Mouse (Mus musculus) heart, adult 2 months (tissue): Measurements from ENCODE around the gene Slc8a3. TPM values are rescaled to one million over a fixed set of nuclear protein-coding genes. Genes with fewer than 3 reads are reported as not detected.

Experiments used
- DNase-seq, 2 experiments: peaks; one replicate each; pipeline ENCODE4 v3.0.0; 2021
- H3K27ac ChIP-seq: fragments of 200-600 bp; 2 replicates; pipeline ENCODE4 v1.8.1; 2022
- H3K27me3 ChIP-seq: fragments of 200-500 bp; 2 replicates; pipeline ENCODE4 v1.6.1; 2012; ENCODE audit warnings: mild to moderate bottlenecking, low read length, inconsistent platforms, mixed read lengths; ENCODE audit not compliant: control insufficient read depth, insufficient read depth
- H3K36me3 ChIP-seq: fragments of 200-500 bp; 2 replicates; pipeline ENCODE4 v1.6.1; 2012; ENCODE audit warnings: low read length, inconsistent platforms; ENCODE audit not compliant: control insufficient read depth, insufficient read depth
- H3K4me1 ChIP-seq: fragments of 200-500 bp; 2 replicates; pipeline ENCODE4 v1.6.1; 2011; ENCODE audit warnings: low read length; ENCODE audit not compliant: control insufficient read depth, insufficient read depth
- H3K4me3 ChIP-seq: fragments of 200-600 bp; 2 replicates; pipeline ENCODE4 v1.8.1; 2022
- H3K79me2 ChIP-seq: fragments of 200-500 bp; replicated peaks from 2 replicates; pipeline ENCODE4 v1.6.1; 2012; ENCODE audit warnings: mild to moderate bottlenecking, inconsistent platforms, low read length, moderate library complexity, mixed read lengths; ENCODE audit not compliant: control insufficient read depth, insufficient read depth
- H3K9ac ChIP-seq: fragments of 200-500 bp; 2 replicates; pipeline ENCODE4 v1.6.1; 2012; ENCODE audit warnings: low read depth, mild to moderate bottlenecking, control low read depth, inconsistent platforms, low read length, mixed read lengths
- CTCF ChIP-seq: fragments of 200-600 bp; IDR thresholded peaks from 2 replicates; pipeline ENCODE4 v1.8.1; 2022; ENCODE audit warnings: antibody characterized with exemption, mild to moderate bottlenecking, moderate library complexity
- EP300 ChIP-seq: fragments of 200-500 bp; IDR thresholded peaks from 2 replicates; pipeline ENCODE4 v1.6.1; 2011; ENCODE audit warnings: low read depth, low read length, control low read depth; ENCODE audit not compliant: insufficient read depth
- POLR2A ChIP-seq: fragments of 200-500 bp; IDR thresholded peaks from 2 replicates; pipeline ENCODE4 v1.6.1; 2011; ENCODE audit warnings: mild to moderate bottlenecking, low read depth, low read length, control low read depth; ENCODE audit not compliant: insufficient read depth
- WGBS: fragments of 180-500 bp; shearing (Covaris S2); methylation state at CpG from one replicate; pipeline ENCODE4 v1.1.7; 2018; 5-methylcytosine and 5-hydroxymethylcytosine counted together
- intact Hi-C: fragments of 180-260 bp; cut with DNase I; formaldehyde crosslinking; loops from one replicate; pipeline ENCODE4 v1.15.1; 2025
- microRNA-seq, 2 experiments: library from miRNA; unstranded; fragments of <30 nt; microRNA quantifications; one replicate each; pipeline ENCODE4 v1.2.0; 2021
- polyA plus RNA-seq: library from polyadenylated mRNA; depleted of rRNA; stranded (reverse); fragments of >200 nt; gene quantifications from 2 replicates; pipeline ENCODE4 v1.2.3, GENCODE M21; 2012; rRNA removed
- total RNA-seq, 2 experiments: library from RNA; stranded (reverse); gene quantifications; 2 replicates each; pipeline ENCODE4 v1.2.3; 2021

Gene Slc8a3
- total and polyA plus RNA-seq, 3 experiments: 0.08 to 0.18 TPM; not detected in 1

DNA sequence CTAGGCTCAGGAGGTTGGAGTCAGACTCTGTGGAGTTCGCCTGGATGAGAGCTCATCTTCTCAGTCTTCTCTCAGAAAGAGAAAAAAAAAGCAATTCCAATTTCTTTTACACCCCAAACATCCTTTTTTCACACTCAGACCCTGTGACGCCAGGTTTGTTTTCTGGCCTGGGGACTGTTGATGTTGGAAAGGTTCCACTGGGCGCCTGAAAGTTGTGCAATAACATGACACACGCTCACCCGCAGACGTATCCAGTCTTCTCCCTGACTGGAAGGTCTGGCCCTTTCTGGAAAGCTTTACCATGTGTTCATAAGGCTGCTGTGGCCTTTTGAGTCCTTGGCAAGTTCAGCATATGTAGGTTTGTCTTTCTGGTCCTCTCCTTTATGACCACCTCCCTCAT, 177.3 kb downstream of the Slc8a3 start:
- Histone ChIP-seq H3K79me2 (no peaks in the 10 kb centered on the region), H3K27ac (no peak overlapping the region; the same call in 1 of the 2 replicates), H3K36me3 (no peaks in the 10 kb centered on the region), H3K4me1 (no peaks in the 10 kb centered on the region; the same call in 1 of the 2 replicates), H3K4me3 (no peak overlapping the region), H3K27me3 (no peaks in the 10 kb centered on the region), H3K9ac (no peak overlapping the region)
- DNase-seq: peak; percentile 71 to 74
- TF ChIP-seq POLR2A (no peak), CTCF (no peak), EP300 (no peak)
- WGBS: 37% methylated on average over 6 of the region's 6 CpGs
- intact Hi-C loops: no loop called here

DNA sequence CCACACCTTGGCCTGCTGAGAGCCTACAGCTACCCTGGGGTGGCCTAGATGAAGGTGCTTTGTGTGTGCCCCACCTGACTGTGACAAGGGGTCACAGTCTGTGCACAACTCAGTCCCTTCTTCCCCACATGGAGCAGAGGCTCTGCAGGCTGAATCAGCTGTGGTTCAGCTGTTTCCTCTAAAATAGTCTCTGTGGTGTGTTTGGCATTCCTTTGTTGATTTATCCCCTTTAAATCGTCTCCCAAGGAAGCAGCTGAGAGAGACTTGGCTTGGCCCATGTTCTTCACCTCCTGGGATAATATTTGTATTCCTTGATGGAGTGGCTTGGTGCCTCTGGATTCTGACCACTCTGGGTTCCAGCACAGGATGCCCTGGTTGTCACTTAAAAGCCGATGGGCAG, 180.9 kb downstream of the Slc8a3 start:
- DNase-seq: peak in 1 of 2 experiments; percentile 10
- no peak overlapping the region for H3K27ac ChIP-seq
- 26% methylated on average over 2 of the region's 2 CpGs for WGBS
- no peaks in the 10 kb centered on the region for H3K79me2 ChIP-seq
- no peaks in the 10 kb centered on the region; the same call in 1 of the 2 replicates for H3K4me1 ChIP-seq
- 0 out of 2 replicates have a peak, but pooled peaks have one; percentile 13 for TF ChIP-seq EP300
- no peak for TF ChIP-seq POLR2A
- TF ChIP-seq CTCF: no peak
- no peaks in the 10 kb centered on the region for H3K27me3 ChIP-seq
- H3K9ac ChIP-seq: no peak overlapping the region
- no peaks in the 10 kb centered on the region for H3K36me3 ChIP-seq
- H3K4me3 ChIP-seq: no peak overlapping the region
- intact Hi-C loops: no loop called here

DNA sequence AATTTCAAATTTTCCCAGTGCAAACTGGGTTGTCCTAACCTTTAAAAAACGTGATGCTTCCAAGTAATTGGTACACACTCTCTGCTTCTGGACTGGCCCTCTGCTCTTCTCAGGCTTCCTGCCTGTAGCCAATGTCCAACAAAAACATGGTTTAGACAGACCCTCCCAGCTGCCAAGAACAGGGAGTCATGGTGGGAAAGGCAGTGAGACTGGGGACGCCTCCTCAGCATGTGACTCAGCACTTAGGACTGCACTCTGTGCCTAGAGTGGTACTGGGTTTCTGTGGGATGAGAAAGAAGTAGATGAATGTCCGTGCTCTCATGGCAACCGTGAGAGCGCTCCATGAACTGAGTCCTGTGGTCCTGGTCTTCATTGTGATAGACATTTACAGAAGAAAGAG, 182.1 kb downstream of the Slc8a3 start:
- DNase-seq: peak; percentile 41 to 70
- Histone ChIP-seq H3K4me1 (no peaks in the 10 kb centered on the region; the same call in 1 of the 2 replicates), H3K79me2 (no peaks in the 10 kb centered on the region), H3K27me3 (no peaks in the 10 kb centered on the region), H3K36me3 (no peaks in the 10 kb centered on the region), H3K27ac (no peak overlapping the region; the same call in 1 of the 2 replicates), H3K4me3 (no peak overlapping the region), H3K9ac (no peak overlapping the region)
- intact Hi-C loops: no loop called here
- WGBS: 55% methylated on average over 5 of the region's 5 CpGs
- TF ChIP-seq EP300 (no peak), CTCF (no peak), POLR2A (no peak)

DNA sequence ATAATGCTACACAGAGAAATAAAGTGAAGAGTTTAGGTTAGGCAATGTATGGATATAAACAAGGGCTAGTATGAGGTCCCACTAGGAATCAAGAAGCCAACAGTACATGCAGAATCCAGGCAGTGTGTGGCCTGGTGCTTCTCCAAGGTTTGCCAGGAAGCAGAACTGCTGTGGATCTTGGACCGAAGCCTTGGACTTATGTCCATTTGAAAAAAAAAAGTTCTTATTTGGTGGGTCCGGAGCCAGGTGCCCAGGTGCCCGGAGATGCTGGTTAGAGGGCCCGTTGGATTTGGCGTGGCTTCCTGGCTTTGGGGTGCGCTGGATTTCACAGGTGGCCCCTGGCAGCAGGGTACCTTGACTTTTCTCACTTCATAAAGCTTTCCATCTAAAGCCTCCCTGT, 185.0 kb downstream of the Slc8a3 start:
- Histone ChIP-seq H3K36me3 (no peaks in the 10 kb centered on the region), H3K79me2 (no peaks in the 10 kb centered on the region), H3K9ac (no peak overlapping the region), H3K4me1 (no peaks in the 10 kb centered on the region; the same call in 1 of the 2 replicates), H3K4me3 (no peak overlapping the region), H3K27ac (no peak overlapping the region), H3K27me3 (no peaks in the 10 kb centered on the region)
- WGBS: 91% methylated on average over 6 of the region's 6 CpGs
- DNase-seq: no peak
- TF ChIP-seq POLR2A: no peak
- TF ChIP-seq CTCF: no peak
- no peak for TF ChIP-seq EP300
- intact Hi-C loops: no loop called here

Small RNA genes within 50 kb of the gene (microRNA-seq; reads per million reads assigned to microRNA genes)
- 0.56 to 1.5 reads per million in 2 experiments for gene Mir3067

Other genes starting within 250 kb of the Slc8a3 start
- under 1 TPM; 0.39 to 0.59 TPM for gene Gm4787, start 46.3 kb upstream of the Slc8a3 start, total RNA-seq
- 0.12 and 0.23 TPM in 2 replicates for gene Gm4787, start 46.3 kb upstream of the Slc8a3 start, polyA plus RNA-seq
- under 1 TPM; 0.41 to 0.50 TPM for gene Adam4, start 88.8 kb upstream of the Slc8a3 start, total RNA-seq
- gene Adam4, start 88.8 kb upstream of the Slc8a3 start, polyA plus RNA-seq: 0.08 and 0.12 TPM in 2 replicates
- 10 to 100 TPM; 58.8 to 66.8 TPM for gene Cox16, start 151.9 kb upstream of the Slc8a3 start, total RNA-seq
- 56.6 and 78.9 TPM in 2 replicates for gene Cox16, start 151.9 kb upstream of the Slc8a3 start, polyA plus RNA-seq
- 10 to 100 TPM; 44.2 to 48.8 TPM for gene Gm20498, start 199.7 kb upstream of the Slc8a3 start, total RNA-seq
- gene Gm20498, start 199.7 kb upstream of the Slc8a3 start, polyA plus RNA-seq: 12.1 and 18.3 TPM in 2 replicates
- 10 to 100 TPM; 39.5 to 41.7 TPM for gene Synj2bp, start 199.7 kb upstream of the Slc8a3 start, total RNA-seq
- gene Synj2bp, start 199.7 kb upstream of the Slc8a3 start, polyA plus RNA-seq: 35.9 and 66.7 TPM in 2 replicates
- gene Adam21, start 235.3 kb upstream of the Slc8a3 start, total RNA-seq: under 1 TPM in 1 of 2 experiments, not detected in 1; 0.10 TPM
- 0.09 TPM in 1 of 2 replicates, not detected in the other for gene Adam21, start 235.3 kb upstream of the Slc8a3 start, polyA plus RNA-seq